Mouse (Mus musculus) cerebellum, adult 9-11 months (tissue): ENCODE data around the gene 4933430I17Rik.
"Not testable (repeated sequence)": the region's sequence is repeated elsewhere in the genome, so short reads cannot be mapped to it uniquely, and the experiment has no call there.

Source experiments
- DNase-seq: peaks from one replicate; pipeline ENCODE4 v3.0.0; 2022

4933430I17Rik gene

GRCm38 (mm10) chr4:62524651-62525488, at the start of gene 4933430I17Rik, which contains the start of gene Pole3:
Gene 4933430I17Rik (plus strand): TSS chr4:62525369.
Gene Pole3 (minus strand): TSS chr4:62525068.
- DNase-seq: peak; percentile 97

GRCm38 (mm10) chr4:62475793-62476192, 49.4 kb upstream of the 4933430I17Rik start:
- DNase-seq: no peak

GRCm38 (mm10) chr4:62477542-62478244, 47.5 kb upstream of the 4933430I17Rik start:
- DNase-seq: no peak

- not testable (repeated sequence) for DNase-seq
These were observed 45.6 kb upstream of the 4933430I17Rik start for GRCm38 (mm10) chr4:62479593-62479936.

- peak; percentile 34 for DNase-seq
These were observed 45.0 kb upstream of the 4933430I17Rik start, which contains the start of gene Bspry for GRCm38 (mm10) chr4:62479937-62480708. Gene Bspry (plus strand): TSS chr4:62480053.

- no peak for DNase-seq
These were observed 44.2 kb upstream of the 4933430I17Rik start for GRCm38 (mm10) chr4:62480709-62481605.

- DNase-seq: no peak
These were observed 40.2 kb upstream of the 4933430I17Rik start for GRCm38 (mm10) chr4:62484928-62485327.

GRCm38 (mm10) chr4:62485450-62486161, 39.6 kb upstream of the 4933430I17Rik start:
- no peak for DNase-seq

GRCm38 (mm10) chr4:62486162-62486696, 38.9 kb upstream of the 4933430I17Rik start:
- DNase-seq: no peak

GRCm38 (mm10) chr4:62487172-62487571, 38.0 kb upstream of the 4933430I17Rik start:
- DNase-seq: no peak

- no peak for DNase-seq
These were observed 37.3 kb upstream of the 4933430I17Rik start for GRCm38 (mm10) chr4:62487914-62488313.

- DNase-seq: no peak
These were observed 32.5 kb upstream of the 4933430I17Rik start for GRCm38 (mm10) chr4:62492682-62493081.

- no peak for DNase-seq
These were observed 30.9 kb upstream of the 4933430I17Rik start for GRCm38 (mm10) chr4:62494230-62494629.

- DNase-seq: no peak
These were observed 29.2 kb upstream of the 4933430I17Rik start for GRCm38 (mm10) chr4:62495946-62496345.

- peak; percentile 47 for DNase-seq
These were observed 28.4 kb upstream of the 4933430I17Rik start for GRCm38 (mm10) chr4:62496815-62497214.

GRCm38 (mm10) chr4:62500799-62501198, 24.4 kb upstream of the 4933430I17Rik start:
- peak; percentile 21 for DNase-seq

- DNase-seq: peak; percentile 50
These were observed 23.6 kb upstream of the 4933430I17Rik start for GRCm38 (mm10) chr4:62501534-62501933.

GRCm38 (mm10) chr4:62501964-62502732, 23.0 kb upstream of the 4933430I17Rik start:
- DNase-seq: peak; percentile 93

GRCm38 (mm10) chr4:62502969-62503368, 22.2 kb upstream of the 4933430I17Rik start:
- DNase-seq: peak; percentile 52

- DNase-seq: no peak
These were observed 21.7 kb upstream of the 4933430I17Rik start, which contains the start of gene Hdhd3 for GRCm38 (mm10) chr4:62503374-62503970. Gene Hdhd3 (minus strand): TSS chr4:62503467.
